Mouse (Mus musculus) megakaryocyte progenitor cell, adult 5-6 weeks (primary cell): ENCODE results near the gene Ncoa4. TPM values are rescaled to one million over a fixed set of nuclear protein-coding genes. Genes with fewer than 3 reads are reported as not detected.
A peak's percentile ranks its signal among the peaks of the same experiment; 100 is the strongest.
"Not testable (repeated sequence)": the region's sequence is repeated elsewhere in the genome, so short reads cannot be mapped to it uniquely, and the experiment has no call there.

Experiments used
- ATAC-seq: replicated peaks from 2 replicates; pipeline ENCODE4 v1.8.0; 2016; ENCODE audit warnings: mild to moderate bottlenecking, moderate TSS enrichment, inconsistent platforms; ENCODE audit not compliant: poor library complexity
- total RNA-seq, 2 experiments: library from RNA; stranded (forward) in 1 of 2; stranded (reverse) in 1 of 2; fragments of 157-497, 149-512 nt in 1 of 2; fragments of 200-1000 nt in 1 of 2; gene quantifications; 2 replicates each; pipeline versions ENCODE4 v1.2.3 to v1.2.4; 2015 to 2017

Ncoa4 gene
- total RNA-seq (2015) = 245 and 252 TPM in 2 replicates
- total RNA-seq (2017) = 194 and 212 TPM in 2 replicates

- peak; percentile 83 for ATAC-seq
These were observed at the start of gene Ncoa4 for GRCm38 (mm10) chr14:32159690-32160246. Gene Ncoa4 (plus strand): TSS chr14:32159865.

GRCm38 (mm10) chr14:32112124-32112523 lies 47.5 kb upstream of the Ncoa4 start:
- not testable (repeated sequence) for ATAC-seq

GRCm38 (mm10) chr14:32120940-32121919 lies 38.4 kb upstream of the Ncoa4 start:
- no peak for ATAC-seq

- ATAC-seq = peak; percentile 99
These were observed 37.7 kb upstream of the Ncoa4 start for GRCm38 (mm10) chr14:32121920-32122315.

- ATAC-seq = no peak
These were observed 35.4 kb upstream of the Ncoa4 start for GRCm38 (mm10) chr14:32124261-32124660.

GRCm38 (mm10) chr14:32125256-32125655 lies 34.4 kb upstream of the Ncoa4 start:
- ATAC-seq = not testable (repeated sequence)

- ATAC-seq = peak; percentile 49; the same call in 1 of the 2 replicates
These were observed 31.3 kb upstream of the Ncoa4 start for GRCm38 (mm10) chr14:32128409-32128808.

- peak; percentile 83 for ATAC-seq
These were observed 27.8 kb upstream of the Ncoa4 start for GRCm38 (mm10) chr14:32131836-32132235.

GRCm38 (mm10) chr14:32134293-32134692 lies 25.4 kb upstream of the Ncoa4 start:
- ATAC-seq = peak; percentile 51

GRCm38 (mm10) chr14:32136467-32136866 lies 23.2 kb upstream of the Ncoa4 start:
- not testable (repeated sequence) for ATAC-seq

- ATAC-seq = peak; percentile 46
These were observed 19.2 kb upstream of the Ncoa4 start for GRCm38 (mm10) chr14:32140359-32140965.

- no peak for ATAC-seq
These were observed 17.9 kb upstream of the Ncoa4 start, which contains the start of gene Msmb for GRCm38 (mm10) chr14:32141723-32142122. Gene Msmb (plus strand): TSS chr14:32142023.

GRCm38 (mm10) chr14:32144734-32145133 lies 14.9 kb upstream of the Ncoa4 start:
- no peak for ATAC-seq

- no peak for ATAC-seq
These were observed 14.3 kb upstream of the Ncoa4 start for GRCm38 (mm10) chr14:32145401-32145800.

GRCm38 (mm10) chr14:32145809-32146511 lies 13.7 kb upstream of the Ncoa4 start:
- peak; percentile 88 for ATAC-seq

- ATAC-seq = no peak
These were observed 13.1 kb upstream of the Ncoa4 start for GRCm38 (mm10) chr14:32146578-32146977.

GRCm38 (mm10) chr14:32150872-32151271 lies 8.8 kb upstream of the Ncoa4 start:
- no peak for ATAC-seq

- ATAC-seq = peak; percentile 59
These were observed 7.3 kb upstream of the Ncoa4 start for GRCm38 (mm10) chr14:32152243-32152965.

- no peak for ATAC-seq
These were observed 6.5 kb upstream of the Ncoa4 start for GRCm38 (mm10) chr14:32153156-32153555.

- peak; percentile 56 for ATAC-seq
These were observed 4.9 kb upstream of the Ncoa4 start for GRCm38 (mm10) chr14:32154758-32155157.
